Mouse (Mus musculus): ENCODE results near the gene Syt3.

The Syt3 gene

GRCm38 (mm10) chr7:44383980-44384715 lies at the start of gene Syt3:
Gene Syt3, plus strand, starts transcription at chr7:44384102.
- DNase-seq = peak; percentile 97

GRCm38 (mm10) chr7:44334139-44334538 lies 49.8 kb upstream of the Syt3 start:
- no peak for DNase-seq

GRCm38 (mm10) chr7:44335031-44335878 lies 48.6 kb upstream of the Syt3 start:
- DNase-seq = no peak

GRCm38 (mm10) chr7:44336046-44337021 lies 47.6 kb upstream of the Syt3 start:
- DNase-seq = no peak

DNA sequence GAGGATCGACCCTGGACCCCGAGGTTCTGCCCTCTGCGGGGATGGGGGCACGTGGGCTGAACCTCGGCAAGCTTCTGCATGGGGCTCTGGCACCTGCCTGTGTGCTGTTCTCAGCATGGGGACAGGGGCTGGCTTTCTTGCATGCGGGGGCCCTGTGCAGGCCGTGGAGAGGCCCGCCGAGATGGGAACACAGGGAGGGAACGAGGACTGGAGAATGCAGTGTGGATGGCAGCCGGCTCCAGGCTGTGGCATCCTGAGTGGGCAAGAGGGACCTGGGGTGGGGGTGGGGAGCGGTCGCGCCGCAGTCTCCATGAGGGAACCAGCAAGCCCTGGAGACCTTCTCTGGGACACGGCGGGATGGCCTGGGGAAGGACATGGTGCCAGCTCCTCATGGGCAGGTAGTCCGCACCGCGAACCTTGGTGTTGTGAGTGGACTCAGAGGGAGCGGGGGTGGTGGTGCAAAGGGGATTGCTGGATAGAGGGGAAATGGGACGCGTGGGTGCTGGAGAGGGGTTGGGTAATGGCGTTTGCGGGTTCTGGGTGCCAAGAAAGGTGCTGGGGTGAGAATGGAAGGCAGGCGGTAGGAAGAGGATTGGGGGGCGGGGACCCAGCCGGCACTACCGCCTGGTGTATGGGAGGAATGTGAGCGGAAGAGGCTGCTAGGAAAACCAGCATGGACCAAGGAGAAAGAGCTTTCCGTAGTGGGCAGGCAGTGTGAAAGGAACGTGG lies 46.6 kb upstream of the Syt3 start:
- DNase-seq = no peak

- DNase-seq = no peak
These were observed 43.7 kb upstream of the Syt3 start for GRCm38 (mm10) chr7:44340226-44340625.

- no peak for DNase-seq
These were observed 42.8 kb upstream of the Syt3 start for GRCm38 (mm10) chr7:44341119-44341518.

- DNase-seq = no peak
These were observed 42.2 kb upstream of the Syt3 start for GRCm38 (mm10) chr7:44341714-44342113.

GRCm38 (mm10) chr7:44343459-44344015 lies 40.4 kb upstream of the Syt3 start:
- peak; percentile 88 for DNase-seq

GRCm38 (mm10) chr7:44344622-44345021 lies 39.3 kb upstream of the Syt3 start:
- DNase-seq = peak; percentile 92

GRCm38 (mm10) chr7:44349043-44349442 lies 34.9 kb upstream of the Syt3 start:
- DNase-seq = no peak

- peak; percentile 94 for DNase-seq
These were observed 32.8 kb upstream of the Syt3 start for GRCm38 (mm10) chr7:44350957-44351711.

- peak; percentile 84 for DNase-seq
These were observed 31.8 kb upstream of the Syt3 start for GRCm38 (mm10) chr7:44351881-44352749.

DNA sequence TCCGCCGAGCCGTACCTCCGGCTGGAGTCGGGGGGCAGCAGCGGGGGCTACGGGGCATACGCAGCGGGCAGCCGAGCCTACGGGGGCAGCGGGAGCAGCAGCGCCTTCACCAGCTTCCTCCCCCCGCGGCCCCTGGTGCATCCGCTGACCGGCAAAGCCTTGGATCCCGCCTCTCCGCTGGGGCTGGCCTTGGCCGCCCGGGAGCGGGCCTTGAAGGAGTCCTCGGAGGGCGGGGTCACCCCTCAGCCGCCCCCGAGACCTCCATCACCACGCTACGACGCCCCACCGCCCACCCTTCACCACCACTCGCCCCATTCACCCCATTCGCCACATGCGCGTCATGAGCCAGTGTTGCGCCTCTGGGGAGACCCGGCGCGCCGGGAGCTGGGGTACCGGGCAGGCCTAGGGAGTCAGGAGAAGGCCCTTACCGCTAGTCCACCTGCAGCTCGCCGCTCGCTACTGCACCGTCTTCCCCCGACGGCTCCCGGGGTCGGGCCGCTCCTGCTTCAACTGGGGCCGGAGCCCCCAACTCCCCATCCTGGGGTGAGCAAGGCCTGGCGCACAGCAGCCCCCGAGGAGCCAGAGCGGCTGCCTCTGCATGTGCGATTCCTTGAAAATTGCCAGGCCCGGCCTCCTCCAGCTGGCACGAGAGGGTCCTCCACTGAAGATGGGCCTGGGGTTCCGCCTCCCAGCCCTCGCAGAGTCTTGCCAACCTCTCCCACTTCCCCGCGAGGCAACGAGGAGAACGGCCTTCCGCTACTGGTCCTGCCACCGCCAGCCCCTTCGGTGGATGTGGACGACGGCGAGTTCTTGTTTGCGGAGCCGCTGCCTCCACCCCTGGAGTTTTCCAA lies 30.9 kb upstream of the Syt3 start:
- peak; percentile 81 for DNase-seq

DNA sequence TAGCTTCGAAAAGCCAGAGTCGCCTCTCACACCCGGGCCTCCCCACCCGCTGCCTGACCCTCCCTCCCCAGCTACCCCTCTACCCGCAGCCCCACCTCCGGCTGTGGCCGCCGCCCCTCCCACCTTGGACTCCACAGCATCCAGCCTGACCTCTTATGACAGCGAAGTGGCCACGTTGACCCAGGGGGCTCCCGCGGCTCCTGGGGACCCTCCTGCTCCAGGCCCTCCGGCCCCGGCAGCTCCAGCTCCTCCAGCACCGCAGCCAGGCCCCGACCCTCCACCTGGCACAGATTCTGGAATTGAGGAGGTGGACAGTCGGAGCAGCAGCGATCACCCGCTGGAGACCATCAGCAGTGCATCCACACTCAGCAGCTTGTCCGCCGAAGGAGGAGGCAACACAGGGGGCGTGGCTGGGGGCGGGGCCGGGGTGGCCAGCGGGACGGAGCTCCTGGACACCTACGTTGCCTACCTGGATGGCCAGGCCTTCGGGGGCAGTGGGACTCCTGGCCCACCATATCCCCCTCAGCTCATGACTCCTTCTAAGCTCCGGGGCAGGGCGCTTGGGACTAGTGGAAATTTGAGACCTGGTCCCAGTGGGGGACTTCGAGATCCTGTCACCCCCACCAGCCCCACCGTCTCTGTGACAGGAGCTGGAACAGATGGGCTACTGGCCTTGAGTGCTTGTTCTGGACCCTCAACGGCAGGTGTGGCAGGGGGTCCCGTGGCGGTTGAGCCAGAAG lies 30.1 kb upstream of the Syt3 start:
- peak; percentile 91 for DNase-seq

- no peak for DNase-seq
These were observed 28.5 kb upstream of the Syt3 start for GRCm38 (mm10) chr7:44355411-44355810.

DNA sequence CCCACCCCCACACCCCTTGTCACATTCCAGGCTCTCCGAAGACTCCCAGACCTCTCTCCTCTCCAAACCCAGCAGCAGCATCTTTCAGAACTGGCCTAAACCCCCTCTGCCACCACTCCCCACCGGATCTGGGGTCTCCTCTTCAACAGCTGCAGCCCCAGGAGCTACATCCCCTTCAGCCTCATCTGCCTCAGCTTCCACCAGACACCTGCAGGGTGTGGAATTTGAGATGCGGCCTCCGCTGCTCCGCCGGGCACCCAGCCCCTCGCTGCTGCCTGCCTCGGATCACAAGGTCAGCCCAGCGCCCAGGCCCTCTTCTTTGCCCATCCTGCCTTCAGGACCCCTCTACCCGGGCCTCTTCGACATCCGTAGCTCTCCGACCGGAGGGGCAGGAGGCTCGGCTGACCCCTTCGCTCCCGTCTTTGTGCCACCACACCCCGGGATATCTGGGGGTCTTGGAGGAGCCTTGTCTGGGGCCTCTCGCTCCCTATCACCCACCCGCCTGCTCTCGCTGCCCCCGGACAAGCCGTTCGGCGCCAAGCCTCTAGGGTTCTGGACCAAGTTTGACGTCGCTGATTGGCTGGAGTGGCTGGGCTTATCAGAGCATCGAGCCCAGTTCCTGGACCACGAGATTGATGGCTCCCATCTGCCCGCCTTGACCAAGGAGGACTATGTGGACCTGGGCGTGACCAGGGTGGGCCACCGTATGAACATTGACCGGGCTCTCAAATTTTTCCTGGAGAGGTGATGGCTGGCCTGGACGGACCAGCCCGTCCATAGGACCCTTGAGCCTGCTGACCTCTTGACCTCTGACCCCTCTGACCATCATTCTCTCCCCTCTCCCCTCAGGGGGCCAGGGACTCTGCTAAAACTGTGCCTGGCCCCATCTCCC lies 27.1 kb upstream of the Syt3 start:
- peak; percentile 91 for DNase-seq

All from heart, adult 11 months (tissue).